Mouse (Mus musculus) hindbrain, embryonic 16.5 days (tissue): Measurements from ENCODE around the gene Tenm2. TPM values are rescaled to one million over a fixed set of nuclear protein-coding genes. Genes with fewer than 3 reads are reported as not detected.

ENCODE experiments used
- ATAC-seq: fragments of 200-750 bp; cut with Nextera tagmentation; 2 replicates; pipeline ENCODE4 v1.8.0; 2017; ENCODE audit warnings: moderate TSS enrichment, moderate library complexity
- H3K27ac ChIP-seq: fragments of 300-500 bp; sonication (generic); 2 replicates; pipeline ENCODE4 v1.5.1; 2014; ENCODE audit warnings: low read depth, mild to moderate bottlenecking, control low read depth, low read length, moderate library complexity
- H3K27me3 ChIP-seq: fragments of 300-500 bp; sonication (generic); replicated peaks from 2 replicates; pipeline ENCODE4 v1.6.1; 2014; ENCODE audit warnings: low read length; ENCODE audit not compliant: control insufficient read depth, insufficient read depth
- H3K36me3 ChIP-seq: fragments of 300-500 bp; sonication (generic); 2 replicates; pipeline ENCODE4 v1.6.1; 2014; ENCODE audit warnings: mild to moderate bottlenecking, low read length, moderate library complexity, mixed read lengths; ENCODE audit not compliant: control insufficient read depth, insufficient read depth
- H3K4me1 ChIP-seq: fragments of 300-500 bp; sonication (generic); 2 replicates; pipeline ENCODE4 v1.6.1; 2014; ENCODE audit warnings: low read depth, low read length; ENCODE audit not compliant: control insufficient read depth, insufficient read depth
- H3K4me2 ChIP-seq: fragments of 300-500 bp; sonication (generic); 2 replicates; pipeline ENCODE4 v1.6.1; 2014; ENCODE audit warnings: mild to moderate bottlenecking, low read length, control low read depth, moderate library complexity
- H3K4me3 ChIP-seq: fragments of 300-500 bp; sonication (generic); 2 replicates; pipeline ENCODE4 v1.5.1; 2014; ENCODE audit warnings: mild to moderate bottlenecking, low read length, control low read depth, moderate library complexity
- H3K9ac ChIP-seq: fragments of 300-500 bp; sonication (generic); 2 replicates; pipeline ENCODE4 v1.6.1; 2014; ENCODE audit warnings: low read depth, mild to moderate bottlenecking, control low read depth, low read length, moderate library complexity
- H3K9me3 ChIP-seq: fragments of 300-500 bp; sonication (generic); 2 replicates; pipeline ENCODE4 v1.6.1; 2014; ENCODE audit warnings: mild to moderate bottlenecking, low read length, moderate library complexity; ENCODE audit not compliant: control insufficient read depth
- WGBS: fragments of 180-500 bp; shearing (Covaris S2); extraction: QIAGEN DNeasy Blood & Tissue Kit; methylation state at CpG from one replicate; pipeline ENCODE4 v1.1.7; 2014; 5-methylcytosine and 5-hydroxymethylcytosine counted together
- polyA plus RNA-seq: library from polyadenylated mRNA; unstranded; fragments of >200 nt; fragmentation: Nextera tagmentation; extraction: Ambion mirVana; gene quantifications from 2 replicates; pipeline ENCODE4 v1.2.1, GENCODE M21; 2015

The Tenm2 gene
- polyA plus RNA-seq, 1 experiment from 2014 or later, result 33.2 TPM

DNA sequence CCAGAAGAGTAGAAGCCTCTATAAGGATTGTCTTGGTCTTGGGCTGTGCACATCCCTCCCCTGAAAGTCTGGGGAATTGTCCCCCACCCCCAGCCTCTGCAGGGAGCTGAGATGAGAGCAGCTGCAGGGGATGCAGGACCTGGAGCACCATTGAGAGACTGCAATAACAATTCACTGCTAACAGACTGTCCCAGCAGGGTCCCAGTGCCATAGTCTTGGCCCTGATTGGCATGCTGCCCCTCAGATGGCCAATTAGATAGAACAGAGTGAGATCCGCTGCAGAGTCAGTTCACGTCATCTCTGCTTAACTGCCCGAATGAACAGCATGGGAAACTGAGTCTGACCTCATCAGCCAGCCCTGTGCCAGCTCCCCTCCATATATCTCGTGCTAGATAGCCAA, 1097.9 kb downstream of the Tenm2 start:
- H3K4me3 ChIP-seq, result no peak overlapping the region
- H3K36me3 ChIP-seq, result no peaks in the 10 kb centered on the region
- H3K9ac ChIP-seq, result no peak overlapping the region
- peak; percentile 73 for ATAC-seq
- H3K4me2 ChIP-seq, result no peak overlapping the region
- no peak overlapping the region for H3K27ac ChIP-seq
- 56% methylated on average over 4 of the region's 4 CpGs for WGBS
- peaks cover 9% of the 10 kb centered on the region for H3K4me1 ChIP-seq
- H3K27me3 ChIP-seq, result no peaks in the 10 kb centered on the region
- no peaks in the 10 kb centered on the region for H3K9me3 ChIP-seq

DNA sequence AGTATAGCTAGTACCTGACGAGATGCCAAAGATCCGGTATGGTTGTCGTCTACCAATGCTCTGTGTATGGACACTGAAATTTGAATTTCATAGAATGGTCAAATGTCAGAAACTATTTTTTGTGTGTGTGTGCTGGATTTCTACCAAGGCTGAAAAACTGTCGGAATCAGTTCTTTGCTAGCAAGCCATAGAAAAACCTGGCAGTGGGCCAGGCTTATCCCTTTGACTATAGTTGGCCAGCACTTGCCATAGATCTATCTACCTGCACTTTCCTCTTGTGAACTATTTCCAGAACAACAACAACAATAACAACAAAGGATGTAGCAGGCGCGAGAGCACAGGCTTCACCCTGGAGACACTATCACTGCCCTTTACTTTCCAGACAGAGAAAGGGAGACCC, 1098.5 kb downstream of the Tenm2 start:
- H3K4me1 ChIP-seq, result peaks cover 9% of the 10 kb centered on the region
- WGBS, result 68% methylated on average over 6 of the region's 6 CpGs
- ATAC-seq, result no peak
- no peak overlapping the region for H3K4me3 ChIP-seq
- H3K9me3 ChIP-seq, result no peaks in the 10 kb centered on the region
- no peak overlapping the region for H3K27ac ChIP-seq
- no peaks in the 10 kb centered on the region for H3K36me3 ChIP-seq
- H3K4me2 ChIP-seq, result no peak overlapping the region
- H3K9ac ChIP-seq, result no peak overlapping the region
- H3K27me3 ChIP-seq, result no peaks in the 10 kb centered on the region

DNA sequence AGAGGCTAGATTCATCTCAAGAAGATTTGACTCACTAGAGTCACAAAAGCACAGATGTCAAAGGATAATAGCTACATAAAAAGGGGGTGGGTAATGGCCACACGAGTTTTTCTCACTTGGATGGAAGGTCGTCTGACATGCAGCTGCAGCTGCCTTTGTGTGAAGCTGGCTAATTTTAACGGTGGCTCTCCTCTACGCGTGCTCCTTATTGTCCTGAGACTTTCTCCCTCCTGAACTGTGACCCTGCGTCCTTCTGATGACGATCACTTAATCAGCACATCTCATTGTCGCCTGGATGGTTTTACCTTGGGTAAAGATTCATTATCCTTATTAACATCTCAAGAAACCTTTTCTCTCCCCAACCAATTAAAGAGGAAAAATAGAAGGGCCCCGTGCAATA, 1101.1 kb downstream of the Tenm2 start:
- H3K9me3 ChIP-seq, result no peaks in the 10 kb centered on the region
- no peaks in the 10 kb centered on the region for H3K27me3 ChIP-seq
- no peak for ATAC-seq
- H3K4me3 ChIP-seq, result no peak overlapping the region
- no peaks in the 10 kb centered on the region for H3K36me3 ChIP-seq
- no peak overlapping the region for H3K27ac ChIP-seq
- no peak overlapping the region for H3K4me2 ChIP-seq
- H3K9ac ChIP-seq, result no peak overlapping the region
- peaks cover 8% of the 10 kb centered on the region for H3K4me1 ChIP-seq
- 30% methylated on average over 9 of the region's 9 CpGs for WGBS

DNA sequence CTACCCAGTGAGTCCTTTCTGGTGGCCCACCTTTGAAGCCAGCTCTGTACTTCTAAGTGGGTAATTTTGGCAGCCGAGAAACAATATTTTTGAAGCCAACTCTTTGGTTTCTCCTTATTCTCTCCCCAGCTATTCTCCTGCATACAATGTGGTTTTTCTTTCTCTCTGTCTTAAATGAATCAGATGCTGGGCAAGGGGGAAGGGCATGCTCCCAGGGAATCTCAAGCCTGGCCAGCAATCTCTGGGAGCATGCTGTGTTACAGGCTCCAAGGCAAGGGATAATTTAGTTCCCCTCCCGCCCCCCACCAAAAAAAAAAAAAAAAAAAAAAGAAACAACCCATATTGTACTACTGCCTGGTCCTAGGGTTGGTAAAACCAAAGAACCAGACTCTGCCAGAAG, 1112.5 kb downstream of the Tenm2 start:
- 28% methylated on average over 2 of the region's 2 CpGs for WGBS
- Histone ChIP-seq H3K4me1 (peaks cover 17% of the 10 kb centered on the region), H3K9me3 (no peaks in the 10 kb centered on the region), H3K9ac (no peak overlapping the region), H3K27me3 (no peaks in the 10 kb centered on the region), H3K4me3 (no peak overlapping the region), H3K27ac (no peak overlapping the region), H3K36me3 (no peaks in the 10 kb centered on the region), H3K4me2 (no peak overlapping the region)
- no peak for ATAC-seq

DNA sequence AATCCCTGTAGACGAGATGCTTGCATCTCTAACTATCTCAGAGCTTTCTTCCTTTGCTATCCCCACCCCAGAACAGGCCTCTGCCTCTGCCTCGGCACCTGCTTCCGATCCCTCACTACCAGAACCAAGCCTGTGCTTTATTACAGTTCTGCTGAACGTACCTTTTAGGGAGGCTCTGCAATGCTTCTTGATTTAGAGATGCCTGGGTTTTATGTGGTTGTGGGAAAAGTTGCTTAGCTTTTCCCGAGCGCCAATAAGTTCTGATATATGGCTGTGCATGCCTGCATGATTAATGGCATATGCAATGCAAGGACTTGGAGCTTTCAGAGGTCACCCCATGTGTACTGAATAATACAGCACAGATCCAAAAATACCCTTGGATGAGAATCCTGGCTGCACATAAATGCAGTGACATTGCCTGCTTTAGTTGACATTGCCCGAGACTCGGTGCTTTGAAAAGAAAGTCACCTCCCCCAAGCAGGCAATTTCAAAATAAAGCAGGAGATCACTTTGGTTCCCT, 1114.3 kb downstream of the Tenm2 start:
- Histone ChIP-seq H3K9me3 (no peaks in the 10 kb centered on the region), H3K36me3 (no peaks in the 10 kb centered on the region), H3K4me2 (no peak overlapping the region), H3K4me1 (peaks cover 17% of the 10 kb centered on the region), H3K9ac (no peak overlapping the region), H3K27me3 (no peaks in the 10 kb centered on the region), H3K27ac (peak overlapping the region; percentile 61), H3K4me3 (no peak overlapping the region)
- peak; percentile 61 for ATAC-seq
- 38% methylated on average over 8 of the region's 8 CpGs for WGBS

DNA sequence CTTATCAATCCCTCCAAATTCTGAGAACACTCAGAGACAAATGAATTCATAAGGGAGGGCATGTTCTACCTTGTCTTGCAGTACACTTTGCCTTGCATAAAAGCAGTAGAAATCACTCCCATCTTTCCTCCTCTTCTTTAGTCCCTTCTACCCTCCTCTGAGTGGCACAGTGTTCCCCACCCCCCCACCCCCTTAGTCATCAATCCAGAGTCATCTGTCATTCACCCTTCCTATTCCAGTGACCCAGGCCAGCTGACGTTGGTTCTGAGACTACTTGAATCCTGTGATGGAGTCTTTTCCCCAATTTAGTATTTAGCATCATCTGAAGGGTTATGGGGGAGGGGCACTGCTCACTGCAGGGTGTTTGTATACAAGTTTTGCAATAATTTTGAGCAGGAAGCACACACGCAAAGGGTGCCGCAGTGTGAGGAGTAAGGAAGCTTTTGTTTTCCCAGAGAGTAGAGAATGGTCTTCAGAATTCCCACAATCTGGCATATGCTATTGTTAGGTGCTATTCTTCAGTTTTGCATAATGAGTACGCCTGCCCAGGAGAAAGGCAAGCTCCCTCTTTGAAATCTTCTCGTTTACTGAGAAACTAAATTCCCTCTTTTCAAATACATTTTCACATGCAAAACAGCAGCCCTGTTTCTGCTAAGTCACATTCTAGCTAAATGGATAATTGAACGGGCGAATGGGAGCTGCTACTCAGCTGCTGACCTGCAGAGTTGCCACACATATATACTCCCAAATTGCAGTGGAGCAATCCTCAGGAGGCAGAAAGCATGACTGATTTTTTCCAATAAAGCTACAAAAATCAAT, 1115.0 kb downstream of the Tenm2 start:
- 17% methylated on average over 7 of the region's 7 CpGs for WGBS
- Histone ChIP-seq H3K4me3 (no peak overlapping the region), H3K9me3 (no peaks in the 10 kb centered on the region), H3K4me2 (no peak overlapping the region), H3K9ac (no peak overlapping the region), H3K4me1 (peaks cover 17% of the 10 kb centered on the region), H3K27ac (peak overlapping the region; percentile 61), H3K27me3 (no peaks in the 10 kb centered on the region), H3K36me3 (no peaks in the 10 kb centered on the region)
- ATAC-seq, result peak; percentile 55

DNA sequence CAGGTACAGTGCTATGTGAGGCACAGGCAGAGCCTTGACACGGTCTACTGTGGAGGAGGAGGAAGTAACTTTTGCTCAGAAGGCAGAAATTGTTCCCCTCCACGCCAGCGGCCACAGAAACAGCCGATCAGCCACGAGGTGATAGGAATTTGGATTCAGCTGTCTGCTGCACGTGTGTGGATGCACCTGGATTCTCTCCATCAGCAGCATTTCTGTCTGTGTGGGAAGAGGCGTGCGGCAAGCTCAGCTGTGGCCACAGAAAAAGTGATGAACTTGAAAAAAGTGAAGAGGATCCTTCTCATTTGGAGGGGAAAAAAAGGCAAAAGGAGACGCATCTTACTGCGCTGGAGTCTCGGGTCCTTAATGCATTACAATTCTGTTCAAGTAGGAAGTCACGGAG, 1122.4 kb downstream of the Tenm2 start:
- ATAC-seq, result no peak
- no peak overlapping the region for H3K27ac ChIP-seq
- WGBS, result 86% methylated on average over 12 of the region's 12 CpGs

DNA sequence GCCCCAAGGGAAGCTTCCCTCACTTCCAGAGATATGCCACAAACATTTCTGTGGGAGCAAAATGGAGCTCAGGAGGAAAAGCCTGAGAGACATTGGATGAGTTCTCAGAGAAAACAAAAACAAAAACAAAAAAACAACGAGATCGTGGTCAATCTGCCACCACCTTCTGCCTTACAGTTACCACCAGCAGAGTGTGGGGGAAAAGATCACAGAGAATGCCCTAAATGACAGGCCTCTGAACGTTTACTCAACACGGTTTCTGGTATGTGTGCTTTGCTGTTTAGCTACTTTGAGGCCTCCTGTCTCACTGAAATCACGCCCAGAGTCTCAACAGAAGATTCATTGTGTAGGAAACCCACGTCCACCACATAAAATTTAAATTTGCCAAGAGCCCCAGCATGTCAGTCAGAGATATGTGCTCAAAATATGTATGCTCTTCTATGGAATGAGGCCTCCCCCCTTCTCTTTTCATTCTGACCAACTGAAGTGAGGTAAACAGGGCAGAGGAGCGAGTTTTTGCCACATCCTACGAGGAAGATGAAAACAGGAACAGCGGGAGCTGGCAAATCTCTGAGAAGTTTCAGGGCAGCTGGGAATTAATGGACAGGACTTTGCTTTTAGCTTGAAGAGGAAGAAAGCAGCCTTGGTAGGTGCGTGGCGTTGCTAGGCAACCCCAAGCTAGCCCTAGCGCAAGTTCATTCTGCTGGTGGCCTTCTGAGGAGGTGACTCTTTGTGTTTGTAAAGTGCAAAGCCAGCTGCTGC, 1126.6 kb downstream of the Tenm2 start:
- Histone ChIP-seq H3K9ac (no peak overlapping the region), H3K27me3 (no peaks in the 10 kb centered on the region), H3K36me3 (no peaks in the 10 kb centered on the region), H3K27ac (peak overlapping the region; percentile 58), H3K4me3 (no peak overlapping the region), H3K9me3 (no peaks in the 10 kb centered on the region), H3K4me1 (peaks cover 35% of the 10 kb centered on the region), H3K4me2 (no peak overlapping the region)
- WGBS, result 18% methylated on average over 12 of the region's 12 CpGs
- ATAC-seq, result peak; percentile 77

More for the DNA sequence above, 1122.4 kb downstream of the Tenm2 start:
- H3K4me2 ChIP-seq, result no peak overlapping the region
- H3K36me3 ChIP-seq, result no peaks in the 10 kb centered on the region
- H3K4me3 ChIP-seq, result no peak overlapping the region
- H3K4me1 ChIP-seq, result peaks cover 17% of the 10 kb centered on the region
- H3K9me3 ChIP-seq, result no peaks in the 10 kb centered on the region
- H3K9ac ChIP-seq, result no peak overlapping the region
- H3K27me3 ChIP-seq, result no peaks in the 10 kb centered on the region

DNA sequence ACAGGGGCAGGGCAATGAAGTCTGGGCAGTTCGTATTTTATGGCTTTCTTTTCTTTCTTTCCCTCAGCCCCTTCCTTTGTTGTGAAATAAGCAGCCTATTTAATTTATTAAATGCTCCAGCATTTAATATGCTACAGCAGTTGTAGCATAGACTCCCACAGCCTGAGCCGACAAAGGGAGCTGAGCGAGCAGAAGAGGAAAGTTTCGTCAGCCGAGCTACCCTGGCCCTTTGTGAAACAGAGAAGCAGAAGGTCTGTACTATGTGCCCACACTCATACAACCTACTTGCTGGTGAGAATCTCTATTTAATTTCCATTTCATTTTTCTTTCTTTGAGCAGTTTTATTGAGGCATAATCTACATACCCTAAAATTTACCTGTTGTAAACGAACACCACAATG, 1127.9 kb downstream of the Tenm2 start:
- H3K9ac ChIP-seq, result no peak overlapping the region
- no peak overlapping the region for H3K27ac ChIP-seq
- H3K36me3 ChIP-seq, result no peaks in the 10 kb centered on the region
- no peak overlapping the region for H3K4me2 ChIP-seq
- H3K27me3 ChIP-seq, result no peaks in the 10 kb centered on the region
- H3K4me3 ChIP-seq, result no peak overlapping the region
- H3K4me1 ChIP-seq, result peaks cover 41% of the 10 kb centered on the region
- no peaks in the 10 kb centered on the region for H3K9me3 ChIP-seq
- no peak for ATAC-seq
- WGBS, result 43% methylated on average over 6 of the region's 6 CpGs
